Mouse (Mus musculus): Measurements from ENCODE around the gene Tatdn3.

- TF ChIP-seq POLR2A (IDR thresholded peaks at IDR 0.05; ENCODE audit: borderline replicate concordance, control insufficient read depth, low read depth, low read length) (no peak), CTCF (IDR thresholded peaks at IDR 0.05; ENCODE audit: control insufficient read depth, insufficient read depth, low read length) (no peak)
These were observed 1.8 kb upstream of the Tatdn3 start for GRCm38 (mm10) chr1:191064535-191064934.

All from bone marrow, adult 2 months (tissue).